8 mouse cellular contexts compared by ENCODE assay signal in genomic region chr9:74867641-74868205, GRCm38 (mm10). TPM values are rescaled to one million over a fixed set of nuclear protein-coding genes. Genes with fewer than 3 reads are reported as not detected.
A peak's percentile ranks its signal among the peaks of the same experiment; 100 is the strongest.
DNase-seq lines count a peak whose midpoint lies in the region; ATAC-seq and TF ChIP-seq lines count a peak whose summit lies in the region.

No protein-coding gene starts in this region.

- intact Hi-C loops in heart, postnatal 10 days (cut with DNase I) = loop anchor here (1.0 kb wide), 1 partner anchor 581 kb away; no protein-coding TSS in a partner anchor
- intact Hi-C loops in heart, postnatal 25 days (cut with DNase I) = loop anchor here (10.0 kb wide), 1 partner anchor 323 kb away; no protein-coding TSS in a partner anchor

- peak; percentile 62 to 71 for DNase-seq in heart, postnatal 10 days
- DNase-seq in heart, postnatal 25 days (ENCODE audit: low spot score) = no peak
- peak; percentile 10 for DNase-seq in adipocyte (ENCODE audit: low spot score)
- peak; percentile 83 for DNase-seq in forebrain, embryonic 11.5 days (ENCODE audit: low spot score)
- DNase-seq in lung, postnatal 0 days (ENCODE audit: low spot score) = peak; percentile 35
- peak; percentile 70 for DNase-seq in right cerebral cortex, postnatal 14 days
- no peak for DNase-seq in spleen, postnatal 36 days (ENCODE audit: low spot score in 2 of 2)

- 6% methylated on average over 15 of the region's 15 CpGs for WGBS in forebrain, embryonic 11.5 days
- 7% methylated on average over 15 of the region's 15 CpGs for WGBS in kidney, embryonic 15.5 days
- WGBS in lung, postnatal 0 days = 5% methylated on average over 15 of the region's 15 CpGs

- no peak overlapping the region for H3K27ac ChIP-seq in forebrain, embryonic 11.5 days (ENCODE audit: low read depth, low read length)
- H3K27ac ChIP-seq in kidney, embryonic 15.5 days = no peak overlapping the region
- no peak overlapping the region for H3K27ac ChIP-seq in lung, postnatal 0 days (ENCODE audit: low read length)

- peak; percentile 70 for TF ChIP-seq CTCF in lung, postnatal 0 days (IDR thresholded peaks at IDR 0.05)

- H3K27me3 ChIP-seq in forebrain, embryonic 11.5 days (ENCODE audit: control insufficient read depth, insufficient read depth, low read length) = peaks cover 64% of the 10 kb centered on the region
- peaks cover 97% of the 10 kb centered on the region for H3K27me3 ChIP-seq in kidney, embryonic 15.5 days
- H3K27me3 ChIP-seq in lung, postnatal 0 days (replicated peaks; ENCODE audit: insufficient read depth, low read length) = peaks cover 63% of the 10 kb centered on the region

- H3K4me2 ChIP-seq in forebrain, embryonic 11.5 days (ENCODE audit: low read depth, low read length, severe bottlenecking) = no peak overlapping the region
- 0 out of 2 replicates have a peak overlapping the region, but pooled peaks have one; percentile 27 for H3K4me2 ChIP-seq in kidney, embryonic 15.5 days
- no peak overlapping the region for H3K4me2 ChIP-seq in lung, postnatal 0 days (replicated peaks; ENCODE audit: low read depth, low read length)

- peaks cover 10% of the 10 kb centered on the region; the same call in 1 of the 2 replicates for H3K4me1 ChIP-seq in forebrain, embryonic 11.5 days (replicated peaks; ENCODE audit: control insufficient read depth, insufficient read depth, low read length)
- peaks cover 53% of the 10 kb centered on the region for H3K4me1 ChIP-seq in kidney, embryonic 15.5 days
- peaks cover under 1% of the 10 kb centered on the region; the same call in 1 of the 2 replicates for H3K4me1 ChIP-seq in lung, postnatal 0 days (ENCODE audit: insufficient read depth, low read depth, low read length)

- no peak for TF ChIP-seq EP300 in lung, postnatal 0 days (IDR thresholded peaks at IDR 0.05)

- no peak overlapping the region for H3K9ac ChIP-seq in forebrain, embryonic 11.5 days (ENCODE audit: low read length)
- H3K9ac ChIP-seq in kidney, embryonic 15.5 days = no peak overlapping the region
- H3K9ac ChIP-seq in lung, postnatal 0 days (replicated peaks; ENCODE audit: low read depth) = no peak overlapping the region

- H3K9me3 ChIP-seq in forebrain, embryonic 11.5 days (ENCODE audit: control insufficient read depth, low read length) = no peaks in the 10 kb centered on the region
- no peaks in the 10 kb centered on the region for H3K9me3 ChIP-seq in kidney, embryonic 15.5 days (replicated peaks)
- H3K9me3 ChIP-seq in lung, postnatal 0 days (ENCODE audit: low read length) = no peaks in the 10 kb centered on the region

- H3K36me3 ChIP-seq in forebrain, embryonic 11.5 days (ENCODE audit: control insufficient read depth, insufficient read depth, low read length) = no peaks in the 10 kb centered on the region
- no peaks in the 10 kb centered on the region for H3K36me3 ChIP-seq in kidney, embryonic 15.5 days
- H3K36me3 ChIP-seq in lung, postnatal 0 days (ENCODE audit: insufficient read depth, low read length) = no peaks in the 10 kb centered on the region

- no peak for ATAC-seq in forebrain, embryonic 11.5 days (replicated peaks; ENCODE audit: low FRiP score)
- ATAC-seq in kidney, embryonic 15.5 days (replicated peaks; ENCODE audit: low FRiP score) = no peak
- ATAC-seq in lung, postnatal 0 days = no peak

- peak overlapping the region; percentile 8; the same call in 1 of the 2 replicates for H3K4me3 ChIP-seq in forebrain, embryonic 11.5 days (ENCODE audit: low read depth, low read length)
- no peak overlapping the region for H3K4me3 ChIP-seq in kidney, embryonic 15.5 days (replicated peaks)
- no peak overlapping the region for H3K4me3 ChIP-seq in lung, postnatal 0 days (ENCODE audit: low read depth, low read length)

RNA-seq across cellular contexts. Expression of gene Onecut1, which starts 6.0 kb away (rescaled TPM):
- total RNA-seq in heart, postnatal 10 days (2021) = not detected
- not detected for total RNA-seq in heart, postnatal 25 days (2021)
- 2.5 and 2.6 TPM in 2 replicates for polyA plus RNA-seq in forebrain, embryonic 11.5 days (2014; fragmentation: Nextera tagmentation; extraction: Ambion mirVana)
- polyA plus RNA-seq in kidney, embryonic 15.5 days (2015; fragmentation: Nextera tagmentation; extraction: Ambion mirVana) = 0.10 and 0.13 TPM in 2 replicates
- polyA plus RNA-seq in lung, postnatal 0 days (2015; fragmentation: Nextera tagmentation; extraction: Ambion mirVana) = not detected in 2 replicates

Comparison
In these comparisons a context has a peak if more than half of its experiments do, and no peak if none do; other contexts are left out.
1. DNase-seq: peak in heart, postnatal 10 days (2 of 2), adipocyte (single experiment), forebrain, embryonic 11.5 days (single experiment), lung, postnatal 0 days (single experiment) and right cerebral cortex, postnatal 14 days (single experiment); none in heart, postnatal 25 days (single experiment) and spleen, postnatal 36 days (0 of 2).